Mouse (Mus musculus): ENCODE measurements around the gene Gm9972. TPM values are rescaled to one million over a fixed set of nuclear protein-coding genes. Genes with fewer than 3 reads are reported as not detected.

Gene Gm9972
- total RNA-seq (2015) (not detected in 2 replicates), total RNA-seq (2017) (not detected in 2 replicates)

GRCm38 (mm10) chr11:43035446-43035845 lies at the start of gene Gm9972:
Gm9972 (plus strand) TSS chr11:43035746.
- ATAC-seq (replicated peaks; ENCODE audit: poor library complexity) = no peak

- no peak for ATAC-seq (replicated peaks; ENCODE audit: poor library complexity)
Measured at GRCm38 (mm10) chr11:42999188-42999587, 36.4 kb upstream of the Gm9972 start.

DNA sequence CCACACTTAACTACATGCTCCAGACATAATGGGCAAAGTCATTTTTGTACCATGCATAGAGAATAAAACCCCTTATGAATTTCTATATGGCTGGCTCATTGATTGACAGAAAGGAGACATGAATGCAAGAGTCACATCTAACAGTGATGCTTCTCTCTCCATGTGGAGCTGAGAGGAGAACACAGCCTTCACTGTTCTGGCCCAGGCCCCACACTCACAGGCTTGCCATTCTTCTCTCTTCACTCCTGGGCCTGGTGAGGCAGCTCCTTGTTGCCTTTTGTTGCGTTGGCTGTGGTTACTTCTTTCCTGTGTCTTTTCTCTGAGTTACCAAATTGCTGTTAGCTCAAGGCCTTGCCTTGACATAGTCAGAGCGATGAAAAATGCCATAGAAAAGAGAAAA lies 23.6 kb upstream of the Gm9972 start:
- no peak for ATAC-seq (replicated peaks; ENCODE audit: poor library complexity)

DNA sequence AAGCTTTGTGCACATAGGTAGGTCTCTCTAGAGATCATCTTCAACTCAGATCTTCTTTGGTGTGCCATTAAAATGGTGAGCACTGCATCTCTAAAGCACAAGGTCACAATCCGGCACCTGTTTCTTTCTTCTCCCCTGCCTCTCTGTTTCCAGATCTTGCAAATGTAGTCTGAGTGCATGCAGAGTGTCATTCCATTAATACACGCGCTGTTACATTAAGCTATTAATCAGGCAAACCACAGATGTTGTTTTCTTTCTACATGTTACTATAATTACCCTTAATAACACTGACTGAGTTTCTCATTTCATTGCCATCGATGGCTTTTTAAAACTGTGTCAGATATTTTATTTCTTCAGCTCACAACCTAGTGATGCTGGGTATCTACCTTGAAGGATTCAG lies 22.6 kb upstream of the Gm9972 start:
- no peak for ATAC-seq (replicated peaks; ENCODE audit: poor library complexity)

- no peak for ATAC-seq (replicated peaks; ENCODE audit: poor library complexity)
Measured at GRCm38 (mm10) chr11:43023109-43023688, 12.3 kb upstream of the Gm9972 start.

DNA sequence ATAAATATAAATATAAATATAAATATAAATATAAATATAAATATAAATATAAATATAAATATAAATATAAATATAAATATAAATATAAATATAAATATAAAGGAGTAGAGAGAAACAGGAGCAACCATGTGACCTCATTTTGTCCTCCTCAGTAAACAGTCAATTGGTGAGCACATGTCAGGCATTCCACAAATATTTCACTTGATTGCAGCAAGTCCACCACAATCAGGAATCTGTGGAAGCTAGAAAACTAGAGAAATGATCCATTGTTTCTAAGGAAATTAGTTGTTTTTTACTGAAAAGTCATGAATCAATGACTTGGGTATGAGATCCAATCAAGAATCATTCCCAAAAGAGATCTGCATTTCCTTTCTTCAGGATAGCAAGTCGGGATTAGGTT lies 5.7 kb upstream of the Gm9972 start:
- no peak for ATAC-seq (replicated peaks; ENCODE audit: poor library complexity)

GRCm38 (mm10) chr11:43032141-43032540 lies 3.4 kb upstream of the Gm9972 start:
- ATAC-seq (replicated peaks; ENCODE audit: poor library complexity) = no peak

DNA sequence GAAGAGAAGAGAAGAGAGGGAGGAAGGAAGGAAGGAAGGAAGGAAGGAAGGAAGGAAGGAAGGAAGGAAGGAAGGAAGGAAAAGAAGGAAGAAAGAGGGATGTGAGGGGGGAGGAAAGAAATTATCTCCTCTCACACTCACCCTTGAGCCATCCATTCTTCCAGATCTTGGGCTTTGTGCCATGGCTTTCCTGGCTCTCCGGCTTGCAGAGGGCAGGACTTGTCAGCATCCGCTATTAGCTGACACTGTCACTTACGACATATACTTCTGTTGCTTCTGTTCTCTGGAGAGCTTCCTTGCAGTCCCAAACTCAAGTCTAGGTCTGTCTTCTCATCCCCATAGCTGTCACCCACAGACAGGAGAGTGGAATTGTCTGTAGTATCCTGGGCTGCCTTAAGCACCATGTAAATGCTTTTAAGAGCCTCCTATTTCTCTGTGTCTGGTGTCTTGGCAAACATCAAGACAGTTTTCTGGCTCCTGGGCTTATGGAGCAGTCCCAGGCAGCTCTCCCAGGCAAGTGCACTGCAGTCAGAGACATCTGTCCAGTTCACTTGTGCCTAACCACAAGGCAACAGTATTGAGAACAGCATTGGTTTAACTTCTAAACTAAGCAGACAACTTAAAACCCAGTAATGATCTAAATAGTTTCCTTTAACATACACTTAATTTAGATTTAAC lies 10.5 kb downstream of the Gm9972 start:
- ATAC-seq (replicated peaks; ENCODE audit: poor library complexity) = no peak

DNA sequence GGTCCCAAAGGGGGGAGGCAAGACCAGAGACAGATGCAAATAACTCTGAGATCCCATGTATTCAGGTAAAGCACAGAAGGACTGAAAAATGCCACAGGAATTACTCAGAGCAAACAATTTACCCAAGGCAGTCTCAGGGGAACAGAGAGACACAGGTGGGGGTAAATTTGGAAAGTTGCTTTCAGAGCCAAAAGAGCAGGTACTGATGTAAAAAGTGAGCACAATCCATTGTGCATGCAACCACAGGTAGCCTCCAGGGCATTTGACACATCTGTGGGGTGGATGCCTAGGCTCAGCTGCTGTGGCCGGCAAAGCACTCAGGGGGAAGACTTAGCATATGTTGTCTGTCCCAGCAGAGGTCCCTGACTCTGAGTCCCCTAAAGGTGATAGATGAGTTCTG lies 13.8 kb downstream of the Gm9972 start:
- ATAC-seq (replicated peaks; ENCODE audit: poor library complexity) = no peak

DNA sequence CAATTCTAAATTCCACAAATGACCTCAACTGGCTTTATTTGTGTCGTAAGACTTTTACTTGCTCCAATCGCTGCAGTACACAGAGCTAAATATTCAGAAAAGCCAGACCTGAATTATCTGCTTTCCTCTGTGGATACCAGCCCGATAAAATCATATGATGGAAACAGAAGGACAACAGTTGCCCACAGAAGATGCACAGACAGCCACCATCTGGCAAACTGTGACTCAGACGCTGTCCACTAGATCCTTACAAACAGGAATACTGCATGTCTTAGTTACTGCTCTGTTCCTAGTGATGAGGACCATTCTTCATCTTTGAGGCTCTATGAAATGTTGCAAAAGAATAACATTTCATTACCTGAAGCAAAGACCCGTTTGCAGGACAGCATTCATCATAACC lies 19.4 kb downstream of the Gm9972 start:
- no peak for ATAC-seq (replicated peaks; ENCODE audit: poor library complexity)

DNA sequence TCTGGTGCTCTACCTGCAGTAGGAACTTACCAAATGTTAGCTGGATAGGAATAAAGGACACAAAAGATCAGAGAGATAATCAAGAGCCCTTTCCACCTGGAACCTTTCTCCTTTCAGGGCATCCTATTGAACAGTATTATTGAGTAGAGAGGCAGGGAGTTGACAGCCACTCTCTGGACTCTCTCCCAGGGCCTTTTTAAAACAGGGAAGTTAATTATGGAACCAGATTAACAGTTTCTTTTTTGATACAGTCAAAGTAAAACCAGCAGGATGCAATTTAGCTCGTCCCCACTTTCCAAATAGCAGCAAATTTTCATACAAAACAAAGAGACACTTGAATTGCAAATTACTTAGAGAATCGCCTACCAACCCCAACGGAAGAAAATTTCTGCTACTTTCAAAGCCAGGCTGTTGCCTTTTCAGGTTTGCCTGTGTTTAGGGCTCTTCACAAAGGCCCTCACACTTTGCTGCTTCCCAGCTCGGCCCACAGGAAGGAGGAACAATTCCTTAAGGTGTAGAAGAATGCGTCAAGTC lies 24.0 kb downstream of the Gm9972 start:
- ATAC-seq (replicated peaks; ENCODE audit: poor library complexity) = no peak

- ATAC-seq (replicated peaks; ENCODE audit: poor library complexity) = no peak
Measured at GRCm38 (mm10) chr11:43062286-43062685, 26.7 kb downstream of the Gm9972 start.

GRCm38 (mm10) chr11:43086309-43087050 lies 50.9 kb downstream of the Gm9972 start:
- no peak for ATAC-seq (replicated peaks; ENCODE audit: poor library complexity)

Other genes with a start within 250 kb of the Gm9972 start
- not detected in 2 replicates for gene Atp10b, start 114.1 kb downstream of the Gm9972 start, total RNA-seq (2015)
- gene Atp10b, start 114.1 kb downstream of the Gm9972 start, total RNA-seq (2017) = not detected in 2 replicates

All from megakaryocyte progenitor cell, adult 5-6 weeks (primary cell).